Mouse (Mus musculus) testis, postnatal 10 days (tissue): Measurements from ENCODE around the gene Olfr854.

Experiments used
- DNase-seq: peaks from one replicate; pipeline ENCODE4 v3.0.0; 2021; ENCODE audit warnings: low spot score

Olfr854 gene

DNA sequence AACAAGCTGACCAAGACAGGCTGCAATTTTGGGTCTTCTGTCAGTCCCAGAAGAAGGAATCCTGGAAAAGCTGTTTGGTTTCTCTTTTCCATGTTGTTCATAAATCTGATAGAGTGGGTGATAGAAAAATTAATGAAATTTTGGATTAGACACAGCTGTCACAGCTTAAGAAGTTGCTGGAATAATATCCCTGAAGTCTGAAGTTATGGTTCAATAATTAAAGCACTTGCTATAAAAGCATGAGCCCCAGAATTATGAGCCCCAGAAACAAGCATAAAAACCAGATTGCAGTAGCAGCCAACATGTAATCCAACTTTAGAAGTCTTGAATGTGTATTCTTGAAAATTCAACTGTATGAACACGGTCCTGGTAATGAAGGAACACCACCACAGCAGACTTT, at the start of gene Olfr854:
Gene Olfr854 (minus strand): TSS at position 101 of the 400 bp plus-strand sequence.
- DNase-seq, result no peak

GRCm38 (mm10) chr9:19582317-19582716, 15.1 kb upstream of the Olfr854 start, which contains the start of gene Olfr855:
Gene Olfr855 (plus strand): TSS chr9:19582617.
- DNase-seq, result no peak

DNA sequence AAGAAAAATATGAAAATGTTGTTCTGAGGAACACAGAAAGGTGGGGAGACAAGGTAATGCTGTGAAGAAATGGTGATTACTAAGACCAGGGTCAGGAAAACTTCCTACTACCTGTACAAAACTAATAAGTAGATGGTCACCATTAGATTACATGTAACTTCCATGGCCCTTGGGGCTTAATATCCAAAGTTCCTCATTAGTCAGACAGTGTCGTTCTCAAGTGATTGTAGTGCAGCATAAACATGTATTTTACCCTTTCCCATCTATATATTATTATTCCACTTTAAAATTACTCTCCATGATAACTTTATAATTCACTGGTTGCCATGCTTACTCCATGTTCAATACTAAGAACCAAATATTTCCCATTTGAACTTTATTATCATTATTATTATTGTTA, 26.2 kb downstream of the Olfr854 start, which contains the start of gene Olfr853:
Gene Olfr853 (minus strand): TSS at position 101 of the 400 bp plus-strand sequence.
- no peak for DNase-seq
